Mouse (Mus musculus): ENCODE data around the gene Gm11549. TPM values are rescaled to one million over a fixed set of nuclear protein-coding genes. Genes with fewer than 3 reads are reported as not detected.

Gm11549 gene
- total RNA-seq (2023; ENCODE audit: inconsistent age): not detected in 4 replicates

GRCm38 (mm10) chr3:36521073-36522060 is at the start of gene Gm11549:
Gene Gm11549, minus strand, starts transcription at chr3:36521813.

DNA sequence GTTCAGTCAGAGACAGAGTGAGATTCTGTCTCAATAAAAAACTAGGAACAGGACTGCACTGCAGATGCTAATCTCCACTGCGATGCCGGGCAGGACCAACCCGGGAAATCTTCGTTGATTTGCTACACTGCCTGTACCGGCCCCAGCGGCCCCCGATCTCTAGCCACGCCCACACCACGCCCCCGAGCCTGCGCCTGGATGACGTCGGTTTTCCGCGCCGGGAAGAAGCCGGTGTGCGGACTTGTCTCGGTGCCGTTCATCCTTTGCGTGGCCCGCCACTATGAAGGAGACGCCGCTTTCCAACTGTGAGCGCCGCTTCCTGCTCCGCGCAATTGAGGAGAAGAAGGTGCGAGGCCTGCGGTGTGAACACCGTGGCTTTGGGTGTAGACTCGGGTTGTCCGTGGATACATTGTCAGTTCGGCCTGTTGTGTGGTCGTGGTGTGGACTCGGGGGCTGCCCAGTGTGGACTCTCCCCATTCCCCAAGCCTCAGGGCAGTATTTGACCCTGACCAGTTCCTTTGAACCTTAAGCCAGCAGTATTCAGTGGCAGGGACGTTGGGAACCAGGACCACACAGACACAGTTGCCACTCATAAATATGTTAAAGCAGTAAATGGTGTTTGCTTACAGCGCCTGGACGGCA is 30.9 kb upstream of the Gm11549 start, which contains the start of gene Exosc9:
Gene Exosc9, plus strand, starts transcription at position 201 of the 642 bp plus-strand sequence.

DNA sequence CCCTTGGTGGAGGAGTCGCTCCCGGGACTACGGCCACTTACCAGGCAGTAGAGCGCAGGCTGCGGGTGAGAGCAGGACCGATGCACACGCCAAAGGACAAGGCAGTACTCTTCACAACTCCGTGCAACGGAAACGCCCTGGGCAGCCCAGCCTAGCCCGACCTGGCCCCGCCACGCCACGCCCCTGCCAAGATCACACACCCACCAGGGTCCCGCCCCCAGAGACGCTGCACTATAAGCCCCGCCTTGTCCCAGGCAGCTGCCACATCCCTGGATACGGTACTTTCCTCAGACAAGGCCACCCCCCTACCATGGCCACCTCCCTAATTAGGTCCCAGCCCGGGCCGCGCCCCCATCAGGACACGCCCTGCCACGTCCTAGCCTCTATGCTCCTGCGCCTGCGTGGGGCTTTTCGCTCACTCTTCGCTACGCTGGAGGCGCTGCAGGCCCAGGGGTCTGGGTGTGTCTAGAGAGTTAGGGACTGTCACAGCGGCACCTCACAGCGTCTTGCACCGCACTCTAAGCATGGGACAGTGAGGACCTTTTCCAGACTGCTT is 46.0 kb downstream of the Gm11549 start, which contains the start of the genes Anxa5 and 1810062G17Rik:
Gene Anxa5, minus strand, starts transcription at position 363 of the 556 bp plus-strand sequence.
Gene 1810062G17Rik, plus strand, starts transcription at position 406 of the 556 bp plus-strand sequence.

Other genes with a start within 250 kb of the Gm11549 start
- 19.0 to 26.1 TPM (median 22.6 TPM) in 4 replicates for gene Anxa5, start 45.9 kb downstream of the Gm11549 start, total RNA-seq (2023; ENCODE audit: inconsistent age)
- gene 1810062G17Rik, start 45.9 kb downstream of the Gm11549 start, total RNA-seq (2023; ENCODE audit: inconsistent age): 0.64 to 0.77 TPM in 2 of 4 replicates, not detected in the others
- gene Exosc9, start 30.8 kb upstream of the Gm11549 start, total RNA-seq (2023; ENCODE audit: inconsistent age): 37.3 to 40.6 TPM (median 39.4 TPM) in 4 replicates
- gene Ccna2, start 50.3 kb upstream of the Gm11549 start, total RNA-seq (2023; ENCODE audit: inconsistent age): 2.4 to 4.2 TPM (median 3.1 TPM) in 4 replicates
- 0.74 to 3.1 TPM (median 1.0 TPM) in 4 replicates for gene Bbs7, start 91.7 kb upstream of the Gm11549 start, total RNA-seq (2023; ENCODE audit: inconsistent age)
- not detected in 4 replicates for gene Trpc3, start 168.4 kb upstream of the Gm11549 start, total RNA-seq (2023; ENCODE audit: inconsistent age)

All from B cell, adult (primary cell).